Mouse (Mus musculus) liver, embryonic 13.5 days (tissue): ENCODE measurements around the gene Cpne8. TPM values are rescaled to one million over a fixed set of nuclear protein-coding genes. Genes with fewer than 3 reads are reported as not detected.
"Not testable (repeated sequence)": the region's sequence is repeated elsewhere in the genome, so short reads cannot be mapped to it uniquely, and the experiment has no call there.

Experiments
- ATAC-seq: fragments of 200-750 bp; cut with Nextera tagmentation; 2 replicates; pipeline ENCODE4 v1.8.0; 2017; ENCODE audit warnings: low read depth, mild to moderate bottlenecking, moderate number of reproducible peaks, moderate library complexity
- DNase-seq: peaks from one replicate; pipeline ENCODE4 v3.0.0; 2022
- H3K27ac ChIP-seq: fragments of 300-500 bp; sonication (generic); 2 replicates; pipeline ENCODE4 v1.5.1; 2015; ENCODE audit warnings: moderate library complexity, mild to moderate bottlenecking, inconsistent platforms
- H3K27me3 ChIP-seq: fragments of 300-500 bp; sonication (generic); 2 replicates; pipeline ENCODE4 v1.6.1; 2015; ENCODE audit warnings: mild to moderate bottlenecking, inconsistent platforms
- H3K36me3 ChIP-seq: fragments of 300-500 bp; sonication (generic); 2 replicates; pipeline ENCODE4 v1.6.1; 2015; ENCODE audit warnings: mild to moderate bottlenecking, inconsistent platforms
- H3K4me1 ChIP-seq: fragments of 300-500 bp; sonication (generic); replicated peaks from 2 replicates; pipeline ENCODE4 v1.6.1; 2015; ENCODE audit warnings: inconsistent platforms
- H3K4me2 ChIP-seq: fragments of 300-500 bp; sonication (generic); 2 replicates; pipeline ENCODE4 v1.6.1; 2015; ENCODE audit warnings: inconsistent platforms, mild to moderate bottlenecking, moderate library complexity
- H3K4me3 ChIP-seq: fragments of 300-500 bp; sonication (generic); replicated peaks from 2 replicates; pipeline ENCODE4 v1.5.1; 2015; ENCODE audit warnings: mild to moderate bottlenecking, inconsistent platforms
- H3K9ac ChIP-seq: fragments of 300-500 bp; sonication (generic); 2 replicates; pipeline ENCODE4 v1.6.1; 2015; ENCODE audit warnings: mild to moderate bottlenecking, inconsistent platforms
- H3K9me3 ChIP-seq: fragments of 300-500 bp; sonication (generic); replicated peaks from 2 replicates; pipeline ENCODE4 v1.6.1; 2016; ENCODE audit warnings: inconsistent platforms
- WGBS: fragments of 180-500 bp; shearing (Covaris S2); methylation state at CpG from one replicate; pipeline ENCODE4 v1.1.7; 2015; ENCODE audit not compliant: insufficient replicate concordance; 5-methylcytosine and 5-hydroxymethylcytosine counted together
- polyA plus RNA-seq: library from polyadenylated mRNA; unstranded; fragments of >200 nt; fragmentation: Nextera tagmentation; extraction: Ambion mirVana; gene quantifications from 2 replicates; pipeline ENCODE4 v1.2.1, GENCODE M21; 2015

The Cpne8 gene
- polyA plus RNA-seq, 1 experiment from 2014 or later, result 1.5 TPM

DNA sequence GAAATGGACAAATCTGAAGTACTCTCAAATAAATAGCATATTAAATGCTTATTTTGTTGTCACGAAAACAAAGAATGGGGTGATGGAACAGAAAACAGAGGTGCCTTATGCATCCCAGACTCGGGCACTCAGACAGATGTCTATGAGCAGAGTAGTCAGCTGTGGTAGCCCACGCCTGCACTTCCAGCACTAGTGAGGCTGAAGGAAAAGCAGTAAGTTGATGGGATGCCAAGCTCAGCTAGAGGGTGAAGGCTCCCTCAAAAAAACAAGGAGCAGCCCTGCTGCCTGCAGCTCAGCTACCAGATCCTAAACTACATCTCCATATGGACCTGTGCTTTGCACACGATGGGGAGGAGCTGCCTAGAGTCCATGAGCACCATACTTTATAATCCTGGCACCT lies 15.6 kb downstream of the Cpne8 start:
- DNase-seq, result no peak

DNA sequence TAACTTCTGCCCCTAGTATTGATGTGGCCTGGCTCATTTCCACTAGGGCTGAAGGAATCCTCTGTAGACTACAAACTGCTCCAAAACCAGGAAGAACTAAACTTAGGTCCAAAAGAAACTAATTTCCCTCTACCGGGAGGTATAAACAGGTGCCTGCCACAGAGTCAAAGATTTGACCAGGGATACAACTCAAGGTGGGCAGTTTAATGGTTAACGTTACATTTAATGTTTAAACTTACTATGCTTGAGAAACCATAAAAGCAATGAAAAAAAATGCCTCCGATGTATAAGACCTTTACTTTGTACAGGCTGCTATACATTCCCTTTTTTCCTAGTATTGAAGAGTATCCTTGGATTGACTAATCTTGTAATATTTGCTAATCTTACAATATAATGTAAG lies 18.5 kb downstream of the Cpne8 start:
- Histone ChIP-seq H3K27ac (no peak overlapping the region), H3K4me2 (no peak overlapping the region), H3K36me3 (no peaks in the 10 kb centered on the region), H3K4me3 (no peak overlapping the region), H3K9me3 (no peaks in the 10 kb centered on the region), H3K4me1 (no peaks in the 10 kb centered on the region), H3K9ac (no peak overlapping the region), H3K27me3 (no peaks in the 10 kb centered on the region)
- no peak for DNase-seq
- ATAC-seq, result no peak
- WGBS, result 80% methylated on average over 3 of the region's 3 CpGs

More for the DNA sequence above, 15.6 kb downstream of the Cpne8 start:
- Histone ChIP-seq H3K27me3 (no peaks in the 10 kb centered on the region), H3K4me1 (no peaks in the 10 kb centered on the region), H3K27ac (no peak overlapping the region), H3K4me3 (no peak overlapping the region), H3K4me2 (no peak overlapping the region), H3K36me3 (no peaks in the 10 kb centered on the region), H3K9ac (no peak overlapping the region), H3K9me3 (no peaks in the 10 kb centered on the region)
- ATAC-seq, result no peak
- WGBS, result 55% methylated on average over 4 of the region's 4 CpGs

DNA sequence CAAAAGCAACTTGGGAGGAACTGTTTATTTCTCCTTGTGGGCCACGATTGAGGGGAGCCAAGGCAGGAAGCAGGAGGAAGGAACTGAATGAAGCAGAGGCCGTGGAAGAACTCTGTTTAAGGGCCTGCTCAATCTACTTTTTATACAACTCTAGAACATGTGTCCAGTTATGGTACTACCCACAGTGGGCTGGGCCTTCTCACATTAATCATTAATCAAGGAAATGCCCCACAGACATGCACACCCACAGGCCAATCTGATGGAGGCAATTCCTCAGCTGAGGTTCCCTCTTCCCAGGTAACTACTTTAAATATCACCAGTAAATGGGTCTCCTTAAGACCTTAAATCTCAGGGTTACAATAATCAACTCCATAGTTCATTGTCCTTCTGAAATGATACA lies 21.2 kb downstream of the Cpne8 start:
- no peak overlapping the region for H3K4me3 ChIP-seq
- DNase-seq (no peak), ATAC-seq (no peak)
- H3K9ac ChIP-seq, result no peak overlapping the region
- H3K4me2 ChIP-seq, result no peak overlapping the region
- no peaks in the 10 kb centered on the region for H3K9me3 ChIP-seq
- H3K27ac ChIP-seq, result no peak overlapping the region
- WGBS, result 25% methylated on average over 2 of the region's 2 CpGs
- H3K27me3 ChIP-seq, result no peaks in the 10 kb centered on the region
- no peaks in the 10 kb centered on the region for H3K4me1 ChIP-seq
- H3K36me3 ChIP-seq, result no peaks in the 10 kb centered on the region

DNA sequence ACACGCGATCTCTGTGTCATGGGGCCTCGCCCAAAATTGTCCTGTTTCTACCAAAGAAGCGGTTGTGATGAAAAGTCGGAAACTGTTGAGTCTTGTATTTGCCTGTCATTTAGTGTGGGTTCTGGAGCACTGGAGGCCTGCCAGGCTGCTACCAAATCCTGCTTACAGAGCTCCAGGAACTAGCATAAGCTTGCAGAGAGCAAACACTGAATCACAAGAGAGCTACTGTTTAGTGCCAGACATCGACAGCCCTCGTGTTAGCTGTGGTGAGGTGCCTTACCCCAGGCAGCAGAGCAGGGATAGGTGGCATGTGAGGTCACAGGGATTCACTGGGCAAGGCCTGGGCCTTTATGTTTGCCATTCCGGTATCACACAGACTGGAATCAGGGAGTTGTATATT lies 22.7 kb downstream of the Cpne8 start:
- Histone ChIP-seq H3K36me3 (no peaks in the 10 kb centered on the region), H3K27me3 (no peaks in the 10 kb centered on the region), H3K4me2 (no peak overlapping the region), H3K4me3 (no peak overlapping the region), H3K27ac (no peak overlapping the region), H3K4me1 (no peaks in the 10 kb centered on the region), H3K9ac (no peak overlapping the region), H3K9me3 (no peaks in the 10 kb centered on the region)
- WGBS, result 77% methylated on average over 8 of the region's 8 CpGs
- ATAC-seq, result no peak
- no peak for DNase-seq

DNA sequence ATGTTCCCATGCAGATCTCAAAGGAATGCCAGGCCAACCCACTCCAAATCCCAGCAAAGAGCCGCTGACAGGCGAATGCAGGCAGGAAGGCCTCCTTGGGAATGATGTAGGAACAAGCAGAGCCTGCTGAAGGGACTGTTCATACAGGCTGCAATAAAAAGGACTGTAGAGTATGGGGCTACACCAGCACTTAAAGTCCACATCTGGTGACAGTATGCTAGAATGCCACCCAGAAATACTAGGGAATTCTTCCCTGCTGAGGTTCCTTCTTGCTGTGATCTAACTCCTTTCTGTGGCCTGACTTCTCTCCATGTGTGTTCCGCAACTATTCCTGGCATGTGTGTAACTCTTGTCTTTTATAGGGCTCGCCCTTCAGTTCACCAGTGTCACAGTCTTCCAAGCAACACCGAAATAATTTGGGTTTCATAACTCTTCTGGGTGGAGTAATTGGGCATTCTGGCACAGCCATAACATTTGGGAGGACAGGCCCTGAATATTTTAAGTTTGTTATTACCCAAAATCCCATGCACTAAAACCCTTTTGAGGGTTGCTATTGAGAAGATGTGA lies 32.1 kb downstream of the Cpne8 start:
- no peaks in the 10 kb centered on the region for H3K4me1 ChIP-seq
- no peak overlapping the region for H3K4me3 ChIP-seq
- ATAC-seq (no peak), DNase-seq (no peak)
- no peaks in the 10 kb centered on the region for H3K9me3 ChIP-seq
- H3K36me3 ChIP-seq, result no peaks in the 10 kb centered on the region
- H3K27ac ChIP-seq, result no peak overlapping the region
- WGBS, result 76% methylated on average over 5 of the region's 5 CpGs
- no peak overlapping the region for H3K9ac ChIP-seq
- H3K27me3 ChIP-seq, result no peaks in the 10 kb centered on the region
- H3K4me2 ChIP-seq, result no peak overlapping the region

DNA sequence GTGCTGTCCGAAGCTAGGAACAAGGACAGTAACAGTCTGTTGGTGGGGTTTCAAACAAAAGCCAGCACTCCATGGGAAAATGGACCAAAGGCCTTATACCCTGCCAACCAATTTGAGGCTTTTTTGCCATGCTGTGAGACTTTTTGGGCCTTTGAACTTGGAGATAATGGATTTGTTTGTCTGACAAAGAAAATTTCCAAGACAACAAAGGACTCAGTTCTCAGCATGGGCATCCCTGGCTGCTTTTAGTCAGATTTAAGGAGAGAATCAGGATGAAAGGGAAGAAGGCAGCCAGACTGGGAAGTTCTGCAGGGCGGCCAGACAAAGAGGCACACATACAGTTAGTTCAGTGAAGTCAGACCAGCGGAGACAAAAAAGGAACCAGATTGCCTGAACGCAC lies 32.9 kb downstream of the Cpne8 start:
- WGBS, result 71% methylated on average over 4 of the region's 4 CpGs
- no peak for DNase-seq
- Histone ChIP-seq H3K36me3 (no peaks in the 10 kb centered on the region), H3K9me3 (no peaks in the 10 kb centered on the region), H3K4me1 (no peaks in the 10 kb centered on the region), H3K9ac (no peak overlapping the region), H3K4me2 (no peak overlapping the region), H3K27ac (no peak overlapping the region), H3K27me3 (no peaks in the 10 kb centered on the region), H3K4me3 (no peak overlapping the region)
- no peak for ATAC-seq

DNA sequence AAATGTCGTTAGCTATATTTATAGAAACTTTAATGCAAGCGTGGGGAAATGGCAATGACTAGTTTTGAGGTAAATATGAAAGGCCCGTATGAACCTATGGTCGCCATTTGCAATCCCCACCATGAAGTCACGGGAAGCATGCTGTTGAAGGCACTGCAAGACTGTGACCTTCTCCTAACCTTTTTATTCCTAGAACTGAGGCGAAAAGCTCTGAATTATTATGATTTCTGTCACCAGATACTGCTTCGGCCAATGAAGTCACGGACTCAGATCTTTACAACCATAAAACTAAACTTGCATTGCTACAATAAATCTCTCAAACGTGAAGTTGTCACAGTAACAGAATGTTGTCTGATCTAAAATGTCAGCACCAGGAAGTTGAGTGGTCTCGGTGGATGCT lies 33.4 kb downstream of the Cpne8 start:
- Histone ChIP-seq H3K9ac (no peak overlapping the region), H3K36me3 (no peaks in the 10 kb centered on the region), H3K27ac (no peak overlapping the region), H3K4me2 (no peak overlapping the region), H3K27me3 (no peaks in the 10 kb centered on the region), H3K4me3 (no peak overlapping the region), H3K4me1 (no peaks in the 10 kb centered on the region), H3K9me3 (no peaks in the 10 kb centered on the region)
- ATAC-seq (no peak), DNase-seq (no peak)
- 69% methylated on average over 10 of the region's 10 CpGs for WGBS

DNA sequence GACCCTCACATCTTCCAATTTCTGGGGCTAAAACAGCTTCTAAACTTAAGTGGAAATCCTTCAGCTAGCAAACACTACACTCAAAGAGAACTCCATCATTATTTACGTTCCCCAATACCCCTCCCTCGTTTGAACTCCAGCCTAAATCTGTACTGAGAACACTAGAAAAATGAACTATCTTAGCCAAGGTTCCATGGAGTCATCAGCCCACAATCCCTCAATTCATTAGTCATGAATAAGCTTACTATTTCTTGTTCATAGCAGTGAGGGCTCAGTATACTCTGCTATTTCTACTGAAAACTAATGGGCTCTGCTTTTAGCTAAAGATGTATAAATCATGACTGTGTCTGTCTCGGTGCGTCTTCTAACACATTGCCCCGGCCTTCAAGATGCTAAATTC lies 55.0 kb downstream of the Cpne8 start:
- Histone ChIP-seq H3K4me2 (no peak overlapping the region), H3K27me3 (no peaks in the 10 kb centered on the region), H3K4me1 (no peaks in the 10 kb centered on the region), H3K36me3 (no peaks in the 10 kb centered on the region), H3K9ac (no peak overlapping the region), H3K27ac (no peak overlapping the region), H3K4me3 (no peak overlapping the region), H3K9me3 (no peaks in the 10 kb centered on the region)
- DNase-seq, result no peak
- 58% methylated on average over 5 of the region's 5 CpGs for WGBS
- no peak for ATAC-seq

DNA sequence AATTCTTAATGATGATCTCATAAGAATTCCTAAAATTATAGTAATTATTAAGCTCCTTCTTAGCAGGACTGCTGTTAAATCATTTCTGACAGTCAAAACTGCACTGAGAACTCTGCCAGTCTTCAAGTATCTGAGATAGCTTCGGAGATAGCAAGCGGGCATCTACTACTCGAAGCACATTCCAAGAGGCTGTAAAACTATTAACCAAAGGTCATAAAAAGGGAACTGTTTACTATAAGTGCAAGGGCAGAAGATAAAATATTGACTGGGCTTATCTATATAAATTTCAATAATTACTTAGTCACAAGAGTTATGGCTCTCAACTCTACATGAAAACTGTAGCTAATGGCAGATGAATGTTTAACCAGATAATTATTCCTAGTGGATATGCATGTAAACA lies 57.2 kb downstream of the Cpne8 start:
- no peak for ATAC-seq

DNA sequence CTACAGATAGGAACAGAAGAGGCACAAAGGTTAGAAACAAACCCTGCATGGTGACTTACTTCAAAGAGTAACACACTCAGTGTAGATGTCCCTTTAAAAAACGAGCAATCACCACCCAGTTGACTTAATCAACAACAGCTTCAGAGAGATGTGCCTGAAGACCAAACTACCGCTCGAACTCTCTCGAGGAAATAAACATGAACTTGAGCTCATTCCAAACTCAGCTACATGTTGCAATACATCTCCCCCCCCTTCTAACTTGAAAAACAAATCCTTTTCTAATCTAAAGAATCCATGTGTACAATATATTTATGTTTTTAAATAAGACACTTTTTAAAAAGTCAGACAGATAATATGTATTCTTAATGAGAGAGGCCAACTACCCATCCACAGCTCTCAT lies 59.5 kb downstream of the Cpne8 start:
- 59% methylated on average over 4 of the region's 4 CpGs for WGBS
- H3K36me3 ChIP-seq, result no peaks in the 10 kb centered on the region
- no peak for DNase-seq

More for the DNA sequence above, 57.2 kb downstream of the Cpne8 start:
- Histone ChIP-seq H3K4me3 (no peak overlapping the region), H3K27ac (no peak overlapping the region), H3K9me3 (no peaks in the 10 kb centered on the region), H3K4me2 (no peak overlapping the region), H3K36me3 (no peaks in the 10 kb centered on the region), H3K9ac (no peak overlapping the region), H3K4me1 (no peaks in the 10 kb centered on the region), H3K27me3 (no peaks in the 10 kb centered on the region)
- WGBS, result 59% methylated on average over 3 of the region's 3 CpGs
- DNase-seq, result no peak

DNA sequence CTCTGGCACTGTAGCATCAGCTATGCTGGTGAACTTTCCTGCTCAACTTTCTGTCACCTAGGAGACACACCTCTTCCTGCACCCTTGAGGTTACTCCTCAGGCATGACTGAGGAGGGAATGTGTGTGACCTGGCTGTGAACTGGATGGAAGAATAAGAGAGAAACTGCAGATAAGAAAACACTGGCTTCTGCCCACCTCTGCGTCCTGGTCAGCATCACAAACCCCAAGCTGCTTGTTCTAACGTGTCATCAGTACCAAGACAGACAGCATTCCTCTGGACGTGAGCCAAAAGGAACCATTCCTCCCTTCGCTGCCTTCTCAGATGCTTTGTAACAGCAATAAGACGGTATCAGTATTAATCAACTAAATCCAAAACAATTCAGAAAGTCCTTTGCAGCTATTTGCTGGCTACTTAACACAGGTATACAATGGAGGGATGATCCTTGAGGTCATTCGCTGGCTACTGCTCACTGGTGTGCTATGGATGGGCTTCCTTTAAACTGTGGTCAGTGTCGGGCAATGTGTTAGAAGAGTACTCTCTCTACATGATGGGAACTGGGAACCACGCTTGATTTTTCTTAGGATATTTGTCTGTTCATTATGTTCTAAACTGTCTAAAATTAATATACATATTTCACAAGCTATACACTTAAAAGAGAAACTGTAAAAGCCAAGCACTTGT lies 63.0 kb downstream of the Cpne8 start:
- H3K4me2 ChIP-seq, result no peak overlapping the region
- 56% methylated on average over 8 of the region's 8 CpGs for WGBS
- H3K27me3 ChIP-seq, result no peaks in the 10 kb centered on the region
- no peak for DNase-seq
- H3K4me1 ChIP-seq, result no peaks in the 10 kb centered on the region
- H3K27ac ChIP-seq, result no peak overlapping the region
- no peaks in the 10 kb centered on the region for H3K36me3 ChIP-seq
- H3K9me3 ChIP-seq, result no peaks in the 10 kb centered on the region
- ATAC-seq, result no peak
- H3K9ac ChIP-seq, result no peak overlapping the region
- no peak overlapping the region for H3K4me3 ChIP-seq

More for the DNA sequence above, 59.5 kb downstream of the Cpne8 start:
- ATAC-seq, result no peak
- Histone ChIP-seq H3K9me3 (no peaks in the 10 kb centered on the region), H3K4me3 (no peak overlapping the region), H3K27me3 (no peaks in the 10 kb centered on the region), H3K4me2 (no peak overlapping the region), H3K27ac (no peak overlapping the region), H3K4me1 (no peaks in the 10 kb centered on the region), H3K9ac (no peak overlapping the region)

DNA sequence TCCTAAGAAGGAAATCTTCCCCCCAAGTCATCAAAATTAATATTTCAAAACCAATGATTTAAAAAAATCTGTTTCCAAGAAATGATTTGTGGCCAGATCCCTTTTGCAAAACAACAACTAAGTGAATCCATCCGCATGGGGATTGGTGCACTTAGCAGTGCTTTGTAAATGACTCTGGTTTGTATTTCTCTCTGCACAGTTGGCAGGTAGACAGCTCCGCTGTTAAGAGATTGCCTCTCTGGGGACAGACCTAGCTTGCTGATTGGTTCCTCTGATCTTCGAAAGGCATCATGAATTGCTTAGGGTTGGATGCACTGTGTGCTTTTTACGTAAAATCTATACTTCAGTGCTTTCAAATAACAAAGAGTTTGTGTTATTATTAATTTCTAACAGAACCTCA lies 68.5 kb downstream of the Cpne8 start:
- H3K4me2 ChIP-seq, H3K27ac ChIP-seq, H3K36me3 ChIP-seq, H3K4me1 ChIP-seq, ATAC-seq, H3K27me3 ChIP-seq, DNase-seq, H3K9me3 ChIP-seq, H3K9ac ChIP-seq, H3K4me3 ChIP-seq: not testable (repeated sequence)
- 63% methylated on average over 4 of the region's 4 CpGs for WGBS
